Mouse (Mus musculus) adrenal gland, postnatal 14 days (tissue): ENCODE results near the gene Fibin. TPM values are rescaled to one million over a fixed set of nuclear protein-coding genes. Genes with fewer than 3 reads are reported as not detected.

ENCODE experiments used
- DNase-seq: peaks from one replicate; pipeline ENCODE4 v3.0.0; 2021; ENCODE audit warnings: mixed read lengths
- long read RNA-seq, 2 experiments: library from polyadenylated mRNA; stranded (forward); transcript quantifications; one replicate each; pipeline ENCODE4 v2.0.0; 2021
- total RNA-seq: library from RNA; stranded (reverse); gene quantifications from 2 replicates; pipeline ENCODE4 v1.2.3, GENCODE M21; 2021

Gene Fibin
- 6.3 and 8.7 TPM in 2 replicates for total RNA-seq
- long read RNA-seq, experiment 1, transcript Fibin-201 (1 exons, 2,267 nt), result major isoform, 6 of 6 reads
- long read RNA-seq, experiment 1, partial matches to known transcripts, result 0 of 6 reads
- long read RNA-seq, experiment 1, other reads (novel, unspliced or antisense), result 0 of 6 reads
- long read RNA-seq, experiment 2, transcript Fibin-201 (1 exons, 2,267 nt), result major isoform, 8 of 8 reads
- long read RNA-seq, experiment 2, partial matches to known transcripts, result 0 of 8 reads
- long read RNA-seq, experiment 2, other reads (novel, unspliced or antisense), result 0 of 8 reads

- peak; percentile 42 for DNase-seq
These were observed at the start of gene Fibin for GRCm38 (mm10) chr2:110362432-110363283. Gene Fibin (minus strand): TSS chr2:110363183.

GRCm38 (mm10) chr2:110411428-110411827 is 48.4 kb upstream of the Fibin start:
- DNase-seq, result no peak

- DNase-seq, result no peak
These were observed 45.8 kb upstream of the Fibin start for GRCm38 (mm10) chr2:110408757-110409156.

DNA sequence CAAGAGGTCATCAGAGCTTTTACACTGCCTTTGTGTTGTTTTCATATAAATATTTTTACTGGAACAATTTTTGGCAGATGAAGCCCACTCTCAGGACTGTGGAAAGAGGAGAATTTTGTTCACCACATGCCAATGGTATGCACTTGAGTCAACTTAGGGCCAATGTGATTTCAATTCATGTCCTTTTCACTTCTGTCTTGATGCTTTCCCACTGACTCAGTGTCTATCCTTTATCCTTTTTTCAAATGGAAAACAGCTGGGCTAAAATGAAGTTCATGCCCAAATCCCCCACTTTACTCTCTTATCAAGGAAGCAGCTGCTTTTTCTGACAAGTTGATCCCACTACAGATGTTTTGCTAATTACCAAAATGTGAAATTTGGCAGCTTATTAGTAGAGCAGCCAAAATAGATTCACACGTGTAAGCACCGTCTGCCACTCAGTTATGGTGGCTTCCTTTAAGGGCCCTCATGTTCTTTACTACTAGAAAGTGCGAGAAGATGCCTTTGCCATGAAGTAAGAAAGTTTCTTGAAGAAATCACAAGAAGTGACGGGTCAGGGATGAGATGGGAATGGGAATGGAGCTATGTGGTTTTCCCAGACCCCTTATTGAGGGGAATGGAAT is 29.8 kb upstream of the Fibin start:
- no peak for DNase-seq

- DNase-seq, result no peak
These were observed 27.9 kb upstream of the Fibin start for GRCm38 (mm10) chr2:110390736-110391409.

DNA sequence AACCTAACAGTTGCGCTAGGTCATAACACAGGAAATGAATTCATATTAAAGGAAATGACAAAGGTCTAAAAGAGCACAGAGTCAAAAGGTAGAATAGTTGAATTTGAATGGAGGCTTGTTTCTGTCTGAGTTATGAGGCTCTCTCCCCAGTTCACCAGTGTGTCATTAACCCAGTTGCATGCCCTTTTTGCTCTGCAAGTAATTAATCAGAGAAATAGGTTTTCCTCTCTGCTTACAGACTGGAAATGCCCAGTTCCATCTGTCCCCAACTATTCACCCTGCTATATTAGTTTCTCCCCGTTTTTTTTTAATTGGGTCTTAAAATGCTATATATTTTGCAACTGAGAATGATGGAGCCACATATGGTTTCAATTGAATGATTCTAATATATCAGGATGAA is 16.8 kb upstream of the Fibin start:
- DNase-seq, result no peak

GRCm38 (mm10) chr2:110376660-110377059 is 13.7 kb upstream of the Fibin start:
- no peak for DNase-seq

- DNase-seq, result no peak
These were observed 12.5 kb upstream of the Fibin start for GRCm38 (mm10) chr2:110375475-110375874.

GRCm38 (mm10) chr2:110373186-110373585 is 10.2 kb upstream of the Fibin start:
- DNase-seq, result no peak

GRCm38 (mm10) chr2:110367382-110367887 is 4.5 kb upstream of the Fibin start:
- no peak for DNase-seq

DNA sequence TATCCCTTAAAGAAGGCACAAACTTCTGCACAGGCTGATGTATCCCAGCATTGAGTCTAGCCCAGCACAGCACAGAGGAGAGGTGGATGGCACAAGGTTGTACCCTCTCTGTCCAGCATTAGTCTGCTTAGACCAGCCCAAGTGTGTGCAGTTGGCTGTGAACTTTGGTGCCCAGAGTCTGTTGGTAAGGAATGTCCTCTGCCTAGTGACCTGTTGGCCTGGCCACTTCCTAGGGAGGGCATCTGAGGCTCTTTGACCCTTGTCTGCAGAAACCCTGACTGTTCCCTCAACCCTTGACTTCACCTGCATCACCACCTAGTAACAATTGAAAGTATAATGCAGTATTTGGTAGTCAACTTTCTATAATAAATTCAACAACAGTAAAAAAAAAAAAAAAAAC is 2.4 kb upstream of the Fibin start:
- no peak for DNase-seq

DNA sequence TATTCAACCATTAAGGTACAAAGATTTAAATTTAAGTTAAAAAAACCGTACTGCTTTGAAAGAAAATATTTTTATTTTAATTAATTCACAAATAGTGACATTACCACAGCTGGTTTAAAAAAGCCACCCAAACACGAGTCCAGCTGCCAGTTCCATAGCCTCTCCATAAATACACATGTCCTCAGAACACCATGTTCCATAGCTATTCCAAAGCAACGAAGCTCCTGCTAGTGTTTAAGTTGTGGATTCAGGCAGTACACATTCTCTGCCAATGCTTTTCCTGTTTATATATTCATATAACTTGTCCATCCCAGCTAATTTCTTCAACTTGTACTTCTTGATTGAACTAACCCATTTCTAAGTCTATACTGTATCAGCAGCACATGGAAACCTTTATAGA is 872 bp upstream of the Fibin start:
- DNase-seq, result no peak

GRCm38 (mm10) chr2:110353302-110353970 is 9.5 kb downstream of the Fibin start:
- no peak for DNase-seq

GRCm38 (mm10) chr2:110351843-110352251 is 11.1 kb downstream of the Fibin start:
- no peak for DNase-seq

DNA sequence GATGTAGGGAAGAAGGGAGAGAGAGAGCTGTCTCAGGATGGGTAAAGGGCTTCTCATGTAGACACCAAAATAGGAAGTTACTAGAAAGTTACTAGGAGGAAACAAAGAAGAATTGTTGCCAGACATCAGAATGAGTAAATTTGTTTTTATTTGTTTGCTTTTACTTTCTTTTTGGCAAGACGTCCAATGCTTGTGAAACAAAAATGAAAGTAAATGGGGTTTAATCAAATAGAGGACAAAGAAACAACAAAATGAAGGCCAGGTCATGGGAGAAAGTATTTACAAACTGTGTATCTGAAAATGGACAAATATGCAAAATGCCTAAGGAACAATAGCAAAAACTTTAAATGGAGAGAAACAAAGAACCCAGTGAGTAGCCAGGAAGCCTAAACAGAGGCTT is 11.6 kb downstream of the Fibin start:
- no peak for DNase-seq

DNA sequence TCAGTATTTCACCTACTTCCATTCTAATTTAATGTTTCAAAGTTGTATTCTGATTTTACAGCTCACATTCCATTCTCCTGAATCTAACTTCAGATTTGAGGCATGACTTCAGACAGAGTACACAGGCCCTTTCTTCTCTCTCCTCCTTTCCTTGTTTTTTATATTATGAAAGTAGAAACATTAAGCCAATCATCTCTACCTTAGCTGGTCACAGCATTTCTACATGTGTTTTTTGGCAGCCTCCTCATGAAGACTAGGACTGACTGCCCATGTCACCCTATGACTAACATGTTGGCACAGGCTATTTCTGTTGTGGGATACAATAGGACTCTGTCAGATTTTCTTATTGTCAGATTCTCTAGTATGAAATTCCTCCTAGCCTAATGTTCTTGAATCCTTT is 34.0 kb downstream of the Fibin start:
- no peak for DNase-seq

DNA sequence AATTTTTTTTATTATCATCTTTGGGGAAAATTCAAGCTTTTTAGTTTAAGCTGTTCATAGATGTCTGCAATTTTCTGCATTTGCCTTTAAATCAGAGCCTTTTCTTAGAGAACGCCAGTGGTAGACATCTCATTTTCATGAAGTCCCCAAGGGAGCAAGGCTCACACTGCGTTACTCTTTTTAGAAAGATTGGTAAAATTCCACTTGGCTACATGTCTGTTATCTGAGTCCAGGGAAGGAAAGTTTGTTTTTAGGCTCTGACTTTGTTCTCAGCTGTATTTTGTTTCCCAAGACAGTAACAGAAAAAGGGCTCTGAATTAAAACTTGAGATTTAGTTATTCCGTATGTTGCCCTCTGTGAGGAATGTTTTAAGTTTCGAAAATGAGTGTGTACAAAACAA is 43.0 kb downstream of the Fibin start:
- no peak for DNase-seq

DNA sequence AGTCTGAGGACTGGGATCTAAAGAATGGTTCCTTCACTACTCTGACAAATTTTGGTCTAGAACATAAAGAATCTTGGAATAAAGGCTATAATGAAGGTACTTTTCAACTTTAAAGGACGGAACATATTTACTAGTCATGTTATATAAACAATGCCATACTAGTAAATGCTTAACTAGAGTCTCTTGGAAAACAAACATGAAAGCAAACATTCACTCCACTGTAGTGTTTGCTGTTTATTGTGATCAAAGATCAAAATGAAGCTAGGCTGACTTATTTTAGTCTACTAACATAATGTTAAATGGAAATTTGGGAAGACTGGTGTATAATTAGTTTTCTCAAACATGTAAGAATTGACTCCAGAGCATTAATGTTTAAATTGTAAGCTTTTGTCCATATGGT is 43.7 kb downstream of the Fibin start:
- no peak for DNase-seq

GRCm38 (mm10) chr2:110318719-110319118 is 44.3 kb downstream of the Fibin start:
- DNase-seq, result no peak

GRCm38 (mm10) chr2:110316116-110316883 is 46.7 kb downstream of the Fibin start:
- DNase-seq, result no peak
